Mouse (Mus musculus) urinary bladder, adult 18-20 months (tissue): ENCODE data around the gene Rad23a.

Experiments
- DNase-seq, 2 experiments: peaks; one replicate each; pipeline ENCODE4 v3.0.0; 2022; ENCODE audit warnings: low spot score in 2 of 2, mixed read lengths in 2 of 2

Rad23a gene

GRCm38 (mm10) chr8:84840248-84840999, at the start of gene Rad23a:
TSS of gene Rad23a (minus strand) at chr8:84840665.
- peak; percentile 75 to 84 for DNase-seq

- DNase-seq = no peak
Observed at GRCm38 (mm10) chr8:84889141-84889540, 48.7 kb upstream of the Rad23a start.

GRCm38 (mm10) chr8:84888280-84888679, 47.8 kb upstream of the Rad23a start:
- DNase-seq = no peak

GRCm38 (mm10) chr8:84884728-84885127, 44.3 kb upstream of the Rad23a start:
- no peak for DNase-seq

- no peak for DNase-seq
Observed at GRCm38 (mm10) chr8:84878915-84879314, 38.5 kb upstream of the Rad23a start.

GRCm38 (mm10) chr8:84877297-84878035, 37.0 kb upstream of the Rad23a start:
- DNase-seq = no peak

GRCm38 (mm10) chr8:84874339-84874738, 33.9 kb upstream of the Rad23a start:
- no peak for DNase-seq

GRCm38 (mm10) chr8:84873016-84873415, 32.6 kb upstream of the Rad23a start:
- no peak for DNase-seq

GRCm38 (mm10) chr8:84872309-84872965, 32.0 kb upstream of the Rad23a start:
- peak in 1 of 2 experiments; percentile 25 for DNase-seq

GRCm38 (mm10) chr8:84871376-84872308, 31.2 kb upstream of the Rad23a start, which contains the start of gene Syce2:
TSS of gene Syce2 (plus strand) at chr8:84872111.
- peak; percentile 61 to 71 for DNase-seq

GRCm38 (mm10) chr8:84856864-84857441, 16.5 kb upstream of the Rad23a start, which contains the start of gene Farsa:
TSS of gene Farsa (plus strand) at chr8:84856989.
- DNase-seq = peak; percentile 87 to 90

- DNase-seq = no peak
Observed at GRCm38 (mm10) chr8:84856434-84856833, 16.0 kb upstream of the Rad23a start.

GRCm38 (mm10) chr8:84847684-84848435, 7.4 kb upstream of the Rad23a start:
- no peak for DNase-seq

GRCm38 (mm10) chr8:84846722-84847572, 6.5 kb upstream of the Rad23a start, which contains the start of gene Calr:
TSS of gene Calr (minus strand) at chr8:84846934.
- peak; percentile 94 to 100 for DNase-seq

- no peak for DNase-seq
Observed at GRCm38 (mm10) chr8:84846094-84846721, 5.7 kb upstream of the Rad23a start.

GRCm38 (mm10) chr8:84845355-84846093, 5.1 kb upstream of the Rad23a start:
- DNase-seq = no peak

- DNase-seq = no peak
Observed at GRCm38 (mm10) chr8:84844397-84845070, 4.1 kb upstream of the Rad23a start.
